Mouse (Mus musculus): ENCODE results near the gene Trmt10a. TPM values are rescaled to one million over a fixed set of nuclear protein-coding genes. Genes with fewer than 3 reads are reported as not detected.

Trmt10a gene
- polyA plus RNA-seq, 1 experiment from 2014 or later, result 9.0 TPM

Other genes with a start within 250 kb of the Trmt10a start
- 115 and 118 TPM in 2 replicates for gene Lamtor3, start 224.9 kb upstream of the Trmt10a start, polyA plus RNA-seq (2015; fragmentation: Nextera tagmentation; extraction: Ambion mirVana)
- gene Dapp1, start 161.9 kb upstream of the Trmt10a start, polyA plus RNA-seq (2015; fragmentation: Nextera tagmentation; extraction: Ambion mirVana), result 1.7 TPM in 2 replicates
- gene 1110002E22Rik, start 78.4 kb upstream of the Trmt10a start, polyA plus RNA-seq (2015; fragmentation: Nextera tagmentation; extraction: Ambion mirVana), result 0.13 and 0.22 TPM in 2 replicates
- gene Gm5105, start 76.1 kb upstream of the Trmt10a start, polyA plus RNA-seq (2015; fragmentation: Nextera tagmentation; extraction: Ambion mirVana), result 0.15 TPM in 1 of 2 replicates, not detected in the other
- 7.6 and 10.4 TPM in 2 replicates for gene Mttp, start 1.5 kb downstream of the Trmt10a start, polyA plus RNA-seq (2015; fragmentation: Nextera tagmentation; extraction: Ambion mirVana)
- gene 4930579F01Rik, start 50.4 kb downstream of the Trmt10a start, polyA plus RNA-seq (2015; fragmentation: Nextera tagmentation; extraction: Ambion mirVana), result not detected in 2 replicates
- 0.14 and 0.41 TPM in 2 replicates for gene Adh7, start 74.3 kb downstream of the Trmt10a start, polyA plus RNA-seq (2015; fragmentation: Nextera tagmentation; extraction: Ambion mirVana)
- 3.6 and 7.9 TPM in 2 replicates for gene Adh1, start 117.5 kb downstream of the Trmt10a start, polyA plus RNA-seq (2015; fragmentation: Nextera tagmentation; extraction: Ambion mirVana)
- 0.14 TPM in 1 of 2 replicates, not detected in the other for gene Adh6a, start 169.8 kb downstream of the Trmt10a start, polyA plus RNA-seq (2015; fragmentation: Nextera tagmentation; extraction: Ambion mirVana)
- gene Adh6b, start 198.3 kb downstream of the Trmt10a start, polyA plus RNA-seq (2015; fragmentation: Nextera tagmentation; extraction: Ambion mirVana), result 0.17 and 0.29 TPM in 2 replicates

Data from neural tube, embryonic 13.5 days (tissue).